32 mouse cellular contexts compared by ENCODE assay signal in genomic region chr16:23191560-23192242, GRCm38 (mm10). TPM values are rescaled to one million over a fixed set of nuclear protein-coding genes. Genes with fewer than 3 reads are reported as not detected.
"Had no signal": no experiment of that assay in that cellular context is flagged by ENCODE, and none has a peak within 500 bp of the region (broad histone marks: within the 10 kb centered on the region; RNA-seq: fewer than 3 reads in every experiment).

No protein-coding gene starts in this region.

- DNase-seq: gastrocnemius, adult 2 months; gastrocnemius, postnatal 10 days; gastrocnemius, postnatal 25 days; heart, adult 2 months; heart, postnatal 10 days; heart, postnatal 4 days; kidney, adult 18-20 months; kidney, postnatal 25 days; kidney, postnatal 4 days; liver had no signal

- H3K27me3 ChIP-seq: heart, embryonic 12.5 days; hindbrain, embryonic 12.5 days; intestine, embryonic 15.5 days; kidney, embryonic 15.5 days; limb, embryonic 12.5 days had no signal

- H3K4me2 ChIP-seq: heart, embryonic 12.5 days; hindbrain, embryonic 12.5 days; hindbrain, embryonic 14.5 days; intestine, embryonic 15.5 days; kidney, embryonic 15.5 days; limb, embryonic 12.5 days had no signal

- H3K4me1 ChIP-seq: heart, embryonic 10.5 days; heart, embryonic 12.5 days; hindbrain, embryonic 10.5 days; hindbrain, embryonic 12.5 days; intestine, embryonic 15.5 days; kidney, embryonic 15.5 days; limb, embryonic 10.5 days; limb, embryonic 12.5 days had no signal

- H3K36me3 ChIP-seq: heart, embryonic 10.5 days; heart, embryonic 12.5 days; hindbrain, embryonic 10.5 days; hindbrain, embryonic 12.5 days; intestine, embryonic 15.5 days; kidney, embryonic 15.5 days; limb, embryonic 10.5 days; limb, embryonic 12.5 days had no signal

- ATAC-seq: hindbrain, embryonic 16.5 days; inflammation-experienced regulatory T-cells, adult 6 months; intestine, embryonic 15.5 days; intestine, postnatal 0 days had no signal

- H3K4me3 ChIP-seq: gastrocnemius, adult 2 months; heart, adult 2 months; heart, embryonic 10.5 days; heart, embryonic 12.5 days; hindbrain, embryonic 10.5 days; hindbrain, embryonic 12.5 days; intestine, embryonic 15.5 days; kidney, embryonic 15.5 days; layer of hippocampus, adult 2 months; left cerebral cortex, adult 2 months; limb, embryonic 10.5 days; limb, embryonic 12.5 days had no signal

- H3K9ac ChIP-seq: heart, embryonic 12.5 days; hindbrain, embryonic 12.5 days; hindbrain, embryonic 14.5 days; intestine, embryonic 15.5 days; kidney, embryonic 15.5 days; limb, embryonic 12.5 days; liver, embryonic 14.5 days had no signal

- H3K9me3 ChIP-seq: heart, embryonic 10.5 days; hindbrain, embryonic 10.5 days; hindbrain, embryonic 12.5 days; intestine, embryonic 15.5 days; kidney, embryonic 15.5 days; limb, embryonic 10.5 days; limb, embryonic 12.5 days had no signal

- H3K27ac ChIP-seq: gastrocnemius, adult 2 months; heart, adult 2 months; heart, embryonic 10.5 days; hindbrain, embryonic 10.5 days; hindbrain, embryonic 12.5 days; hindbrain, embryonic 14.5 days; intestine, embryonic 15.5 days; kidney, embryonic 15.5 days; kidney, postnatal 0 days; layer of hippocampus, adult 2 months; left cerebral cortex, adult 2 months; limb, embryonic 10.5 days; limb, embryonic 12.5 days; liver, embryonic 14.5 days had no signal

RNA-seq across cellular contexts. Expression of gene Adipoq, which starts 45.4 kb away (rescaled TPM):
- total RNA-seq: layer of hippocampus, adult 2 months; layer of hippocampus, postnatal 10 days; layer of hippocampus, postnatal 25 days; left cerebral cortex, adult 2 months; left cerebral cortex, postnatal 14 days; left cerebral cortex, postnatal 36 days had no signal
- polyA plus RNA-seq: heart, embryonic 16.5 days; hindbrain, embryonic 10.5 days; hindbrain, embryonic 12.5 days; hindbrain, embryonic 14.5 days; hindbrain, embryonic 16.5 days; intestine, embryonic 15.5 days; intestine, postnatal 0 days; kidney, embryonic 15.5 days; limb, embryonic 10.5 days; limb, embryonic 12.5 days; liver, embryonic 14.5 days; liver, embryonic 16.5 days had no signal
